Mouse (Mus musculus): ENCODE measurements around the gene Casp8. TPM values are rescaled to one million over a fixed set of nuclear protein-coding genes. Genes with fewer than 3 reads are reported as not detected.
"Not testable (repeated sequence)": the region's sequence is repeated elsewhere in the genome, so short reads cannot be mapped to it uniquely, and the experiment has no call there.

The Casp8 gene
- 11.3 and 13.5 TPM in 2 replicates for polyA plus RNA-seq (2016; fragmentation: Nextera tagmentation; extraction: Ambion mirVana)

DNA sequence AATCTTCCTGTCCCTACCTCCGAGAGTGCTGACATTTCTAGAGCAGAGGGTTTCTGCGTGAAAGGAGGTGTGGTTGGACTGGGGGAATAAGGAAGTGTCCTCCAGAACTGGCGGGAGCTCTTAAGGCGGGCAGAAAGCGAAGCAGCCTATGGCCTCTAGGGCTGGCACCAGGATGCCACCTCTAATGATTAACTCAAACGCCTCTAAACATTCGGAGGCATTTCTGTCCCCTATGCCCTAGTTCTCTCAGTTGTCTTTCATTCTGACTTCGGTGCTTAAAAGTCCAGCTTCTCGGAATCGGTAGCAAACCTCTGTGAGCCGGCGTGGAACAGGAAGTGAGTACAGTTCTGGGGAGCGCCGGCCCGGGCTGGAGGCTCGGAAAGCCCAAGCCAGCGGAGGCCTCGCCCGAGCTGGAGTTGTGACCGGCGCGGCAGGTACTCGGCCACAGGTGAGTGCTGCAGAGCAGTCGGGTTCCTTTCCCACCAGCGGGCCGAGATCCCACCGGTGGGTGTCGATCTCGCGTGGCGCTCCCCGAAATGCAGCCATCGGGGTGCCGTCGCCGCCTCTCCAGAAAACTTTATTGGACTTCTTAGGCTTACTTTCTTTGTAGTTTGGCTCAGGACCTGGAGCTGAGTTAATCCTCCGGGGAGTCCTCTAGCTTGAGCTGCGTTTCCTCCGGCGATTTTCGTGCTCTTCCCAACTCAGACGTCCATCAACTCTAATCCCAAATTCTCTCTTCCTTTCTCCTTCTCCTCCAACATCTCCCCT, at the start of gene Casp8:
Gene Casp8 (plus strand): TSS at position 84 of the 768 bp plus-strand sequence.
- ATAC-seq (ENCODE audit: low FRiP score, low read depth): peak; percentile 44; the same call in 1 of the 2 replicates
- under 1% methylated on average over 42 of the region's 42 CpGs for WGBS

DNA sequence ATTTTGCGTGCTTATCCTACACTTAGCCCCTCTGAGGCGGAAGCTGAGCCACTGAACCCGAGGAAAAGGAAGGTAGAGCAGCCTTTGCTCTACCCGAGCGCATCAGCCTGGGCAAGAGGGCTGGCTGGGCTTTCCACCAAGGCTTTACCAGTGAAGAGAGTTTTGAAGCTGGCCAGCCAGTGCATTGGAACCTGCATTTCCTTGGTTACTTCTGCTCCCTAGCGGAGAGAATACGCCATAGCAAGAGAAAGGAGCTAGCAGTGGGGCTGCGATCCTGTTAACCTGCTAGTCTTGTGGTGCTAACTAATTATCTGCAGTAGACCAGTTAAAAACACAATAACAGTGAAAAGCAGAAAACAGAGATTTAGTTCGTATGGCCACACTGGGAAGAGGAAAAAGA, 48.3 kb upstream of the Casp8 start:
- no peaks in the 10 kb centered on the region for H3K9me3 ChIP-seq
- no peak overlapping the region for H3K4me3 ChIP-seq
- no peak overlapping the region for H3K9ac ChIP-seq
- no peak overlapping the region for H3K4me2 ChIP-seq (replicated peaks)
- no peaks in the 10 kb centered on the region for H3K27me3 ChIP-seq (replicated peaks)
- H3K27ac ChIP-seq: no peak overlapping the region
- no peak for ATAC-seq (ENCODE audit: low FRiP score, low read depth)
- H3K4me1 ChIP-seq: no peaks in the 10 kb centered on the region
- peaks cover 16% of the 10 kb centered on the region for H3K36me3 ChIP-seq
- WGBS: 74% methylated on average over 9 of the region's 9 CpGs

More for the DNA sequence above, at the start of gene Casp8:
- H3K36me3 ChIP-seq: no peaks in the 10 kb centered on the region
- no peak within 1 kb of the TSS for H3K27ac ChIP-seq
- H3K9me3 ChIP-seq: 0 out of 2 replicates have a peak, but pooled peaks cover 3% of the 10 kb centered on the region
- peak within 1 kb of the TSS; percentile 59 for H3K9ac ChIP-seq
- H3K4me3 ChIP-seq: peak within 1 kb of the TSS; percentile 48
- H3K4me1 ChIP-seq: peaks cover 3% of the 10 kb centered on the region; the same call in 1 of the 2 replicates
- H3K27me3 ChIP-seq (replicated peaks): peaks cover 5% of the 10 kb centered on the region
- H3K4me2 ChIP-seq (replicated peaks): peak within 1 kb of the TSS; percentile 84

DNA sequence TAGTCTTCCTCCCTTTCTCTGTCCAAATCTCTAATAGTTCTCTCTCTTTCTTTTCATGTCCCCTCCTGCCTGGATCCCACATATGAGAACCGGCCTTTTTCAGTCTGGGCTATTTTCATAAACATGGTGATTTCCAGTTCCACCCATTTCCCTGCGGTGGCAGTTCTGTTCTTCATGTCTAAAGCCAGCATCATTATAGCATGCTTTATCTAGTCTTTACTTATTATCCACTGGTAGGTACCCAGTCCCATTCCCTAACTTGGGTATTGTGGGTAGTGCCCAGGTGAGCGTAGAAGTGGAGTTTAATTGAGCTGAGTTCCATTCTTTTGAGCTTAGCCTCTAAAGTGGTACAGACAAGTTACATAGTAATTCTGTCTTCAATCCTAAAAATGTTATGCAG, 35.7 kb upstream of the Casp8 start:
- no peak overlapping the region for H3K27ac ChIP-seq
- H3K36me3 ChIP-seq: peaks cover 1% of the 10 kb centered on the region; the same call in 1 of the 2 replicates
- H3K27me3 ChIP-seq (replicated peaks): no peaks in the 10 kb centered on the region
- no peak overlapping the region for H3K4me2 ChIP-seq (replicated peaks)
- no peak for ATAC-seq (ENCODE audit: low FRiP score, low read depth)
- no peak overlapping the region for H3K9ac ChIP-seq
- H3K4me3 ChIP-seq: no peak overlapping the region
- H3K9me3 ChIP-seq: no peaks in the 10 kb centered on the region
- no peaks in the 10 kb centered on the region for H3K4me1 ChIP-seq
- 95% methylated on average over 3 of the region's 3 CpGs for WGBS

DNA sequence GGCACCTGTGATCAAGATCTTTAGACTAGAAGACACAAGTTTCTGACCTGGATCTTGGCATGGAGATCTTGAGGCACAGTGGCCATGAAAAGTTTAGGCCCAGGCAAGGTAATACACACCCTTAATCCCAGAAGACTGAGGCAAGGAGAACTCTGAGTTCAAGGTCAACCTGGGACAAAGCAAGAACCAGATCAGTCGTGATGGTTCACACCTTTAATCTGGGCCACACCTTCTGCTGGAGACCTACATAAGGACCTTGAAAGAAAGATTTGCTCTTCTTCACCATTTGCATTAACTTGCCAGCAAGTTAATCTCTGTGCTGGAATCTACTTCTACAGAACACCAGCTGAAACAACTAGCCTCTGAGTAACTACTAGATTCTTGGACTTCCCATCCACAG, 34.6 kb upstream of the Casp8 start:
- Histone ChIP-seq H3K9ac (no peak overlapping the region), H3K27me3 (replicated peaks) (no peaks in the 10 kb centered on the region), H3K4me1 (no peaks in the 10 kb centered on the region), H3K4me3 (no peak overlapping the region), H3K9me3 (no peaks in the 10 kb centered on the region), H3K4me2 (replicated peaks) (no peak overlapping the region), H3K36me3 (no peaks in the 10 kb centered on the region), H3K27ac (no peak overlapping the region)
- WGBS: 81% methylated on average over 1 of the region's 1 CpGs
- no peak for ATAC-seq (ENCODE audit: low FRiP score, low read depth)

DNA sequence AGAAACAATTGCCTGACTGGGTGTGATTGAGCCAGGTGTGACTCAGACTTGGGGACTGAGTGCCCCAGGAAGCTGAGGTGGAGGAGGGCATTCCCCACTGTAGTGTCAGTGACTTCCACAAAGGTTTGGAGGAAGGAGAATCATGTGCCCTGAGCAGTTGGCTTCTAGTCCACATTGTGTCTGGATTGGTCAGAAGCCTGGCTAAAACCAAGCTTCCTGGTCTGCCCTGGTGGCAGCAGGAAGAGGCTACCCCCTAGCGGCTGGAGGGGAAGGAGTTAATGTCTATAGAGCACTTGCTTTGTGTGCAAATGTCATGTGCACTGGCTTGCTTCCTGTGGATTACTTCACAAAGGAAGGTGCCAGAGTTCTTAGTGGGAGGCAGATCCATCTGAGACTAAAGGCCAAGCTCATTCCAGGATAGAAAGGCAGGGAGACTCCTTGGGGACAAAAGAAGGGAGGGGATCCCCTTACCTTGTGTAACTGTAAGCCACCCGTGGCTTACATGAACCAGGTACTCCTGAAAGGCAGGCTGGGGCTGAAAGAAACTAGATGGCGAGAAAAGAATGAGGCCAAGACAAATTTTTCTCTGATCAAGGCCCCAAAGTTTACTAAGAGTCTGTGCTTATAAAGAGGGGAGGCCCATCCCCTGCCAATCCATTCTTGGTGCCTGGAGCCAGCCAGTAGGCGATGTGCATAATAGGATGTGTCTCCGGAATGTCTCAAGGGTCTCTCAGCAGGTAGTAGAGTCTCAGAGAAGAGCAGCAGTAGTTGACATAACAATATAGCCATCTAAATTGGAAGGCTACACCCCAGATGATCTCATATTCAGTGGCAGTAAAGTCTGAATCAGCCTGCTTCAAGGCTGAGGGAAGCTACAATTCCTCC, 33.5 kb upstream of the Casp8 start:
- H3K27me3 ChIP-seq (replicated peaks); H3K4me3 ChIP-seq; H3K4me2 ChIP-seq (replicated peaks); H3K27ac ChIP-seq; H3K9me3 ChIP-seq; H3K4me1 ChIP-seq; H3K9ac ChIP-seq; ATAC-seq (ENCODE audit: low FRiP score, low read depth); H3K36me3 ChIP-seq: not testable (repeated sequence)
- WGBS: 75% methylated on average over 5 of the region's 5 CpGs

DNA sequence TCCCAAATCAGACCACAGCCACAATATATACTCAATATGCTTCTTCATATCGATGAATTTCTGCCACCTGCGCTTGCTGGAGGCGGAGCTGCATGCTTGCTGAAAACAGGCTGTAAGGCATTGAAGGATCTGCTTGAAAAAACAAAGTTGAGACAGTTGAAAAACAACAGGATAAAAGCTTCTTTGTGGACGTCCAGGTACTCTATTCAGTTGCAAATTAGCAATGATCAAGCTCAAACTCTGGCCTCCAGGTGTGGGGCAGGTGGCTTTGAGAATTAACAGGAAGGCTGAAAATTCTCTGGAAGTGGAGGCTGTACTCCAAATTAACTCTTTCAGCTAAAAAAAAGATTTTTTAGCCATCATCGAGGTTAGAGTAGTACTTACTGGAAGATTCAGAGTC, 32.6 kb upstream of the Casp8 start:
- no peak for ATAC-seq (ENCODE audit: low FRiP score, low read depth)
- Histone ChIP-seq H3K4me2 (replicated peaks) (no peak overlapping the region), H3K9ac (no peak overlapping the region), H3K4me3 (no peak overlapping the region), H3K27me3 (replicated peaks) (no peaks in the 10 kb centered on the region), H3K9me3 (no peaks in the 10 kb centered on the region), H3K36me3 (no peaks in the 10 kb centered on the region), H3K27ac (no peak overlapping the region), H3K4me1 (no peaks in the 10 kb centered on the region)
- WGBS: 76% methylated on average over 5 of the region's 5 CpGs

DNA sequence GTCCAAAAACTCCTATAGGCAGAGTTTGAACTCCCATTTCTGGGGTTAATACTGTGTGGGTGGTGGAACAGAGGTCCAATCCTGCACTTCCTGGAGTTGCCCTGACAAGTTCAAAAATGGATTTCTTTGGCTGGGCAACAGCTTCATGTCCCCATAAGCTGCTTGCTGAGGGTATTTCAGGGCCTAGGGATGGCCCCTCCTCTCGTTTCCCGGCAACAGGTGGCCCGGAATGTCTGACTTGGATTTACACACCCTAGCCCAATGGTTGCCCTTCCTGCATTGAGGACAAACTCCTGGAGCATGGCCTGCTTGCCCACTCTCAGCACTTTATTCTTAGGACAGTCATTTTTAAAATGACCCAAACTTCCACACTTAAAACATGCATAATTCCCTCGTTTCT, 28.7 kb upstream of the Casp8 start:
- WGBS: 80% methylated on average over 4 of the region's 4 CpGs
- ATAC-seq (ENCODE audit: low FRiP score, low read depth); H3K9ac ChIP-seq; H3K4me3 ChIP-seq; H3K36me3 ChIP-seq; H3K27ac ChIP-seq; H3K9me3 ChIP-seq; H3K4me1 ChIP-seq; H3K27me3 ChIP-seq (replicated peaks); H3K4me2 ChIP-seq (replicated peaks): not testable (repeated sequence)

DNA sequence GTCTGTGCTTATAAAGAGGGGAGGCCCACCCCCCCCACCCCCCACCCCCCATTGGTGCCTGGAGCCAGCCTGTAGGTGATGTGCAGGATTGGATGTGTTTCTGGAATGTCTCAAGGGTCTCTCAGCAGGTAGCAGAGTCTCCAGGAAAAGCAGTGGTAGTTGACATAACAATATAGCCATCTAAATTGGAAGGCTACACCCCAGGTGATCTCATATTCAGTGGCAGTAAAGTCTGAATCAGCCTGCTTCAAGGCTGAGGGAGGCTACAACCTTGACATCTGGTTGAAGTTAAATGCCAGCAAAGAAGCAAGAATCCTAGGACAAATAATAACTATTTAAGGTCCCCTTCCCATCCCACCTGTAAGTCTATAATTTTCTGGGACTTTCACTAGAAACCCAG, 26.0 kb upstream of the Casp8 start:
- no peaks in the 10 kb centered on the region for H3K9me3 ChIP-seq
- no peak overlapping the region for H3K4me2 ChIP-seq (replicated peaks)
- H3K4me3 ChIP-seq: no peak overlapping the region
- H3K27me3 ChIP-seq (replicated peaks): no peaks in the 10 kb centered on the region
- H3K36me3 ChIP-seq: no peaks in the 10 kb centered on the region
- no peaks in the 10 kb centered on the region for H3K4me1 ChIP-seq
- no peak overlapping the region for H3K9ac ChIP-seq
- H3K27ac ChIP-seq: no peak overlapping the region
- ATAC-seq (ENCODE audit: low FRiP score, low read depth): no peak

DNA sequence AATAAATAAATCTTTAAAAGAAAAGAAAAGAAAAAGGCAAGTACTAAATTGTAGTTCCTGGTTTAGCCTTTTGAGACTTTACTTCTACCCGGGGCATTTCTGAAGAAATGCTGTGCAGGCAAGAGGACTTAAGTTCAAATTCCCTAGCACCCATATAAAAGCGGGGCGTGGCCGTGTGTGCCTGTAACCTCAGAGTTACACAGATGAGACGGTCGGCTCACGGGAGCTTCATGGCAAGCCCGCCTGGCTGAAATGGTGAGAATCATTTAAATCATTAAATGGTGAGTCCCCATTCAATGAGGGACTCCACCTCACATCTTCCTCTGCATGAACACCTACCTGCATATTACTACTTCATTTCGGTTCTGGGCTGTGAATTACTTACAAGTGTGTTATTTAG, 25.5 kb upstream of the Casp8 start:
- ATAC-seq (ENCODE audit: low FRiP score, low read depth): no peak
- Histone ChIP-seq H3K27me3 (replicated peaks) (no peaks in the 10 kb centered on the region), H3K9me3 (no peaks in the 10 kb centered on the region), H3K36me3 (no peaks in the 10 kb centered on the region), H3K4me3 (no peak overlapping the region), H3K9ac (no peak overlapping the region), H3K4me2 (replicated peaks) (no peak overlapping the region), H3K27ac (no peak overlapping the region), H3K4me1 (no peaks in the 10 kb centered on the region)
- 57% methylated on average over 9 of the region's 9 CpGs for WGBS

DNA sequence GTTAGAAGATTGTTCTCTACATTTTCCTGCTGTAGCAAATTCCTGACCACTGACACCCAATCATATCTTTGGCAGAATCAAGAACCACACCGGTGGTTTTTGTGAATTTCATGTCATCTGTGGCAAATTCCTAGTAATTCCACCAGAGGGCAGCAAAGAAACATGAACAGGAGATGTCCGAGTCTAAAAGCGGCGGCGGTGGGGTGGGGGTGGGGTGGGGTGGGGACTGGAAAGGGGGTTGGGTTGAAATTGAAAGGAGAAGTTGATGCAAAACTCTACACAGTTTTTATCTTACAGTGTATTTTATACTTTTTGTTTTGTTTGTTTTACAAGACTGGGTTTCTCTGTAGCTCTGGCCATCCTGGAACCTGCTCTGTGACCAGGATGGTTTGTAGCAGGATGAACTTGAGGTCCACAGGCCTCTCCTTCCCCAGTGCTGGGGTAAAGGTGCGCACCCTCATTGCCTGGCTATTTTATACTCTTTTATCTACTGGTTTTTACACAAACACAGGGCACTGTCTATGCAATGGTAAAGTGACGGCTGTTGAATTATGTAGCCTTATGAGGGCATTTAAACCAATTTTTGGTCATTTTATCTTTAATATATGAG, 25.0 kb upstream of the Casp8 start:
- 27% methylated on average over 7 of the region's 7 CpGs for WGBS
- Histone ChIP-seq H3K27me3 (replicated peaks) (no peaks in the 10 kb centered on the region), H3K4me3 (no peak overlapping the region), H3K9me3 (no peaks in the 10 kb centered on the region), H3K27ac (no peak overlapping the region), H3K4me1 (no peaks in the 10 kb centered on the region), H3K36me3 (no peaks in the 10 kb centered on the region), H3K9ac (no peak overlapping the region), H3K4me2 (replicated peaks) (no peak overlapping the region)
- no peak for ATAC-seq (ENCODE audit: low FRiP score, low read depth)

DNA sequence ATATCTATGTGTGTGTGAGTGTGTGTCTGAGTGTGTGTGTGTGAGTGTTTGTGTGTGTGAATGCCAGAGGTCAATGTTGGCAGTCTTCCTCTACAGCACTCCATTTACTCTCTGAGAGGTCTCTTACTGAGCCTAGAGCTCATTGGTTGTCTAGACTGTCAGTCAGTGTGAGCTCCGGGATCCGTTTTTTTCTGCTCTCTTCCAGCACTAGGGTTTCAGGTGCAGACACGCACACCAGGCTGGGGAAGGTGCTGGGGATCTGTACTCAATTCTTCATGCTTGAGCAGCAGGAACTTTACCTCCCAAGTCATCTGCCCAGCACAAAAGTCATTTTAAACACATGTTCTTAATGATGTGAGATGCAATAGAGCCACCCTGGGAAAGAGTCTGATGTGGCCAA, 23.1 kb upstream of the Casp8 start:
- Histone ChIP-seq H3K9ac (no peak overlapping the region), H3K9me3 (no peaks in the 10 kb centered on the region), H3K27me3 (replicated peaks) (no peaks in the 10 kb centered on the region), H3K36me3 (no peaks in the 10 kb centered on the region), H3K4me3 (no peak overlapping the region), H3K4me1 (no peaks in the 10 kb centered on the region), H3K27ac (no peak overlapping the region), H3K4me2 (replicated peaks) (no peak overlapping the region)
- ATAC-seq (ENCODE audit: low FRiP score, low read depth): no peak
- 79% methylated on average over 3 of the region's 3 CpGs for WGBS

DNA sequence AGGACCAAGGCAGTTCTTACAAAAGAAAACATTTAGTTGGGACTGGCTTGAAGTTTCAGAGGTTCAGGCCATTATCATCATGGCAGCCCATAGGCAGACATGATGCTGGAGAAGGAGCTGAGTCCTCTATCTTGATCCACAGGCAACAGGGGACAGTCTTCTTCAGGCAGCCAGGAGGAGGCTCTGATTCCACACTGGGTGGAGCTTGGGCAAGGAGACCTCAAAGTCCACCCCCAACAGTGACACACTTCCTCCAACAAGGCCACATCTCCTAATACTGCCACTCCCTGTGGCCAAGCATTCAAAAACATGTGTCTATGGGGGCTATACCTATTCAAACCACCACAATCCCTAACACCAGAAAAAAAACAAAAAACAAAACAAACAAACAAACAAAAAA, 21.9 kb upstream of the Casp8 start:
- no peaks in the 10 kb centered on the region for H3K4me1 ChIP-seq
- no peak for ATAC-seq (ENCODE audit: low FRiP score, low read depth)
- H3K36me3 ChIP-seq: no peaks in the 10 kb centered on the region
- H3K4me2 ChIP-seq (replicated peaks): no peak overlapping the region
- H3K9me3 ChIP-seq: no peaks in the 10 kb centered on the region
- H3K9ac ChIP-seq: no peak overlapping the region
- no peaks in the 10 kb centered on the region for H3K27me3 ChIP-seq (replicated peaks)
- H3K27ac ChIP-seq: no peak overlapping the region
- H3K4me3 ChIP-seq: no peak overlapping the region
